Mouse (Mus musculus): ENCODE measurements around the gene Tmem192. TPM values are rescaled to one million over a fixed set of nuclear protein-coding genes. Genes with fewer than 3 reads are reported as not detected.
A peak's percentile ranks its signal among the peaks of the same experiment; 100 is the strongest.

Tmem192 gene
- polyA plus RNA-seq (2012; rRNA removed) (14.2 and 17.1 TPM in 2 replicates), polyA plus RNA-seq (2014; fragmentation: Nextera tagmentation; extraction: Ambion mirVana) (27.9 and 30.8 TPM in 2 replicates)

GRCm38 (mm10) chr8:64946820-64947697, at the start of gene Tmem192:
Tmem192 (plus strand) TSS chr8:64947185.
- H3K27me3 ChIP-seq (ENCODE audit: control insufficient read depth, insufficient read depth, low read length) = peaks cover 4% of the 10 kb centered on the region; the same call in 1 of the 2 replicates
- peak within 1 kb of the TSS; percentile 61 for H3K4me2 ChIP-seq (replicated peaks; ENCODE audit: low read depth, low read length, severe bottlenecking)
- no peaks in the 10 kb centered on the region for H3K36me3 ChIP-seq (ENCODE audit: control insufficient read depth, insufficient read depth, low read length)
- WGBS = 2% methylated on average over 50 of the region's 73 CpGs
- no peaks in the 10 kb centered on the region for H3K4me1 ChIP-seq (ENCODE audit: control insufficient read depth, insufficient read depth, low read length)
- DNase-seq (ENCODE audit: low spot score) (peak; percentile 90), ATAC-seq (ENCODE audit: low FRiP score, low read depth) (peak; percentile 96)
- no peaks in the 10 kb centered on the region for H3K9me3 ChIP-seq (ENCODE audit: control insufficient read depth, low read length)
- H3K4me3 ChIP-seq (replicated peaks; ENCODE audit: low read length) = peak within 1 kb of the TSS; percentile 82
- H3K27ac ChIP-seq (replicated peaks; ENCODE audit: low read depth, low read length) = no peak within 1 kb of the TSS; the same call in 1 of the 2 replicates
- H3K9ac ChIP-seq (ENCODE audit: low read depth, low read length, severe bottlenecking) = peak within 1 kb of the TSS; percentile 64
- TF ChIP-seq POLR2A (IDR thresholded peaks at IDR 0.05; ENCODE audit: borderline replicate concordance, extremely low read depth, insufficient read depth, insufficient read length) = 0 out of 2 replicates have a peak, but pooled peaks have one; percentile 8

GRCm38 (mm10) chr8:64898710-64899109, 48.3 kb upstream of the Tmem192 start:
- no peak for DNase-seq (ENCODE audit: low spot score)
- TF ChIP-seq POLR2A (IDR thresholded peaks at IDR 0.05; ENCODE audit: borderline replicate concordance, extremely low read depth, insufficient read depth, insufficient read length) = no peak

GRCm38 (mm10) chr8:64900645-64901044, 46.3 kb upstream of the Tmem192 start:
- H3K4me2 ChIP-seq (replicated peaks; ENCODE audit: low read depth, low read length, severe bottlenecking) = no peak overlapping the region
- no peak overlapping the region for H3K9ac ChIP-seq (ENCODE audit: low read depth, low read length, severe bottlenecking)
- WGBS = 100% methylated on average over 3 of the region's 3 CpGs
- no peak for TF ChIP-seq POLR2A (IDR thresholded peaks at IDR 0.05; ENCODE audit: borderline replicate concordance, extremely low read depth, insufficient read depth, insufficient read length)
- no peak overlapping the region for H3K27ac ChIP-seq (replicated peaks; ENCODE audit: low read depth, low read length)
- H3K9me3 ChIP-seq (ENCODE audit: control insufficient read depth, low read length) = no peaks in the 10 kb centered on the region
- H3K36me3 ChIP-seq (ENCODE audit: control insufficient read depth, insufficient read depth, low read length) = no peaks in the 10 kb centered on the region
- no peaks in the 10 kb centered on the region for H3K27me3 ChIP-seq (ENCODE audit: control insufficient read depth, insufficient read depth, low read length)
- DNase-seq (ENCODE audit: low spot score) = no peak
- H3K4me3 ChIP-seq (replicated peaks; ENCODE audit: low read length) = no peak overlapping the region
- H3K4me1 ChIP-seq (ENCODE audit: control insufficient read depth, insufficient read depth, low read length) = no peaks in the 10 kb centered on the region
- no peak for ATAC-seq (ENCODE audit: low FRiP score, low read depth)

More at GRCm38 (mm10) chr8:64898710-64899109, 48.3 kb upstream of the Tmem192 start:
- WGBS = 2% methylated on average over 4 of the region's 4 CpGs
- Histone ChIP-seq H3K4me2 (replicated peaks; ENCODE audit: low read depth, low read length, severe bottlenecking) (no peak overlapping the region), H3K36me3 (ENCODE audit: control insufficient read depth, insufficient read depth, low read length) (no peaks in the 10 kb centered on the region), H3K27me3 (ENCODE audit: control insufficient read depth, insufficient read depth, low read length) (no peaks in the 10 kb centered on the region), H3K9ac (ENCODE audit: low read depth, low read length, severe bottlenecking) (no peak overlapping the region), H3K4me3 (replicated peaks; ENCODE audit: low read length) (no peak overlapping the region), H3K27ac (replicated peaks; ENCODE audit: low read depth, low read length) (no peak overlapping the region), H3K4me1 (ENCODE audit: control insufficient read depth, insufficient read depth, low read length) (no peaks in the 10 kb centered on the region), H3K9me3 (ENCODE audit: control insufficient read depth, low read length) (no peaks in the 10 kb centered on the region)
- ATAC-seq (ENCODE audit: low FRiP score, low read depth) = no peak

- 65% methylated on average over 7 of the region's 7 CpGs for WGBS
- no peak overlapping the region for H3K4me2 ChIP-seq (replicated peaks; ENCODE audit: low read depth, low read length, severe bottlenecking)
- H3K9me3 ChIP-seq (ENCODE audit: control insufficient read depth, low read length) = no peaks in the 10 kb centered on the region
- no peaks in the 10 kb centered on the region for H3K4me1 ChIP-seq (ENCODE audit: control insufficient read depth, insufficient read depth, low read length)
- no peak overlapping the region for H3K27ac ChIP-seq (replicated peaks; ENCODE audit: low read depth, low read length)
- no peaks in the 10 kb centered on the region for H3K27me3 ChIP-seq (ENCODE audit: control insufficient read depth, insufficient read depth, low read length)
- no peak for TF ChIP-seq POLR2A (IDR thresholded peaks at IDR 0.05; ENCODE audit: borderline replicate concordance, extremely low read depth, insufficient read depth, insufficient read length)
- ATAC-seq (ENCODE audit: low FRiP score, low read depth) (no peak), DNase-seq (ENCODE audit: low spot score) (no peak)
- no peak overlapping the region for H3K4me3 ChIP-seq (replicated peaks; ENCODE audit: low read length)
- no peaks in the 10 kb centered on the region for H3K36me3 ChIP-seq (ENCODE audit: control insufficient read depth, insufficient read depth, low read length)
- no peak overlapping the region for H3K9ac ChIP-seq (ENCODE audit: low read depth, low read length, severe bottlenecking)
These were observed 45.3 kb upstream of the Tmem192 start for GRCm38 (mm10) chr8:64901527-64902156.

- TF ChIP-seq POLR2A (IDR thresholded peaks at IDR 0.05; ENCODE audit: borderline replicate concordance, extremely low read depth, insufficient read depth, insufficient read length) = no peak
- Histone ChIP-seq H3K9ac (ENCODE audit: low read depth, low read length, severe bottlenecking) (no peak overlapping the region), H3K27me3 (ENCODE audit: control insufficient read depth, insufficient read depth, low read length) (no peaks in the 10 kb centered on the region), H3K4me3 (replicated peaks; ENCODE audit: low read length) (no peak overlapping the region), H3K9me3 (ENCODE audit: control insufficient read depth, low read length) (no peaks in the 10 kb centered on the region), H3K27ac (replicated peaks; ENCODE audit: low read depth, low read length) (no peak overlapping the region), H3K36me3 (ENCODE audit: control insufficient read depth, insufficient read depth, low read length) (no peaks in the 10 kb centered on the region), H3K4me1 (ENCODE audit: control insufficient read depth, insufficient read depth, low read length) (no peaks in the 10 kb centered on the region), H3K4me2 (replicated peaks; ENCODE audit: low read depth, low read length, severe bottlenecking) (no peak overlapping the region)
- 70% methylated on average over 12 of the region's 12 CpGs for WGBS
- DNase-seq (ENCODE audit: low spot score) = no peak
- no peak for ATAC-seq (ENCODE audit: low FRiP score, low read depth)
These were observed 44.8 kb upstream of the Tmem192 start for GRCm38 (mm10) chr8:64902191-64902590.

All from limb, embryonic 14.5 days (tissue).